Mouse (Mus musculus) heart, adult 2 months (tissue): ENCODE data around the gene Poc1a.

ENCODE experiments used
- CTCF ChIP-seq: fragments of 200-600 bp; IDR thresholded peaks from 2 replicates; pipeline ENCODE4 v1.8.1; 2022; ENCODE audit warnings: antibody characterized with exemption, mild to moderate bottlenecking, moderate library complexity
- EP300 ChIP-seq: fragments of 200-500 bp; IDR thresholded peaks from 2 replicates; pipeline ENCODE4 v1.6.1; 2011; ENCODE audit warnings: low read depth, low read length, control low read depth; ENCODE audit not compliant: insufficient read depth
- POLR2A ChIP-seq: fragments of 200-500 bp; IDR thresholded peaks from 2 replicates; pipeline ENCODE4 v1.6.1; 2011; ENCODE audit warnings: mild to moderate bottlenecking, low read depth, low read length, control low read depth; ENCODE audit not compliant: insufficient read depth

GRCm38 (mm10) chr9:106342573-106342972 is 61.7 kb downstream of the Poc1a start:
- no peak for TF ChIP-seq POLR2A
- TF ChIP-seq CTCF = no peak
- no peak for TF ChIP-seq EP300
